Mouse (Mus musculus) gastrocnemius, postnatal 4 days (tissue): ENCODE results near the gene Pick1. TPM values are rescaled to one million over a fixed set of nuclear protein-coding genes. Genes with fewer than 3 reads are reported as not detected.

ENCODE experiments used
- DNase-seq, 2 experiments: peaks; one replicate each; pipeline ENCODE4 v3.0.0; 2021 to 2022; ENCODE audit warnings: low spot score in 2 of 2, mixed read lengths in 2 of 2
- long read RNA-seq, 2 experiments: library from polyadenylated mRNA; stranded (forward); transcript quantifications; one replicate each; pipeline ENCODE4 v2.0.0; 2021
- total RNA-seq, 2 experiments: library from RNA; stranded (reverse); gene quantifications; 2 replicates each; pipeline ENCODE4 v1.2.3; 2021

The Pick1 gene
- total RNA-seq = 10 to 100 TPM; 21.9 to 24.2 TPM
- long read RNA-seq, experiment 1, transcript Pick1-201 (13 exons, 1,977 nt) = major isoform, 6 of 13 reads
- long read RNA-seq, experiment 1, partial matches to known transcripts = 2 of 13 reads
- long read RNA-seq, experiment 1, other reads (novel, unspliced or antisense) = 4 of 13 reads
- long read RNA-seq, experiment 2, transcript Pick1-201 (13 exons, 1,977 nt) = major isoform, 5 of 12 reads
- long read RNA-seq, experiment 2, partial matches to known transcripts = 1 of 12 reads
- long read RNA-seq, experiment 2, other reads (novel, unspliced or antisense) = 5 of 12 reads

- peak; percentile 73 to 90 for DNase-seq
Measured at GRCm38 (mm10) chr15:79229058-79229821, at the start of gene Pick1, which contains the start of gene Gm49486. Pick1 (plus strand) TSS chr15:79229173. Gm49486 (plus strand) TSS chr15:79229391.

- DNase-seq = no peak
Measured at GRCm38 (mm10) chr15:79185213-79185612, 43.8 kb upstream of the Pick1 start.

GRCm38 (mm10) chr15:79187819-79188218 is 41.2 kb upstream of the Pick1 start:
- no peak for DNase-seq

- DNase-seq = no peak
Measured at GRCm38 (mm10) chr15:79191426-79191825, 37.5 kb upstream of the Pick1 start.

- DNase-seq = no peak
Measured at GRCm38 (mm10) chr15:79192450-79192849, 36.5 kb upstream of the Pick1 start.

GRCm38 (mm10) chr15:79192885-79193845 is 35.8 kb upstream of the Pick1 start:
- peak in 1 of 2 experiments; percentile 63 for DNase-seq

GRCm38 (mm10) chr15:79194048-79194447 is 34.9 kb upstream of the Pick1 start:
- no peak for DNase-seq

- no peak for DNase-seq
Measured at GRCm38 (mm10) chr15:79194946-79195345, 34.0 kb upstream of the Pick1 start.

- no peak for DNase-seq
Measured at GRCm38 (mm10) chr15:79195492-79195891, 33.5 kb upstream of the Pick1 start.

GRCm38 (mm10) chr15:79199390-79199976 is 29.5 kb upstream of the Pick1 start:
- no peak for DNase-seq

GRCm38 (mm10) chr15:79201491-79202150 is 27.4 kb upstream of the Pick1 start:
- no peak for DNase-seq

- DNase-seq = no peak
Measured at GRCm38 (mm10) chr15:79202575-79202974, 26.4 kb upstream of the Pick1 start.

- no peak for DNase-seq
Measured at GRCm38 (mm10) chr15:79208211-79208610, 20.8 kb upstream of the Pick1 start.

GRCm38 (mm10) chr15:79208758-79209439 is 20.1 kb upstream of the Pick1 start:
- no peak for DNase-seq

GRCm38 (mm10) chr15:79210357-79210756 is 18.6 kb upstream of the Pick1 start:
- DNase-seq = no peak

- no peak for DNase-seq
Measured at GRCm38 (mm10) chr15:79212750-79213446, 16.1 kb upstream of the Pick1 start.

GRCm38 (mm10) chr15:79213591-79213990 is 15.4 kb upstream of the Pick1 start:
- DNase-seq = no peak

GRCm38 (mm10) chr15:79216191-79216590 is 12.8 kb upstream of the Pick1 start:
- no peak for DNase-seq

- DNase-seq = no peak
Measured at GRCm38 (mm10) chr15:79219572-79219971, 9.4 kb upstream of the Pick1 start.
